Mouse (Mus musculus) layer of hippocampus, postnatal 25 days (tissue): Measurements from ENCODE around the gene Olfr1110. TPM values are rescaled to one million over a fixed set of nuclear protein-coding genes. Genes with fewer than 3 reads are reported as not detected.
"Not testable (repeated sequence)": the region's sequence is repeated elsewhere in the genome, so short reads cannot be mapped to it uniquely, and the experiment has no call there.

Experiments
- DNase-seq, 2 experiments: peaks; one replicate each; pipeline ENCODE4 v3.0.0; 2022; ENCODE audit warnings: mixed read lengths in 2 of 2, low spot score in 1 of 2; ENCODE audit errors: extremely low spot score in 1 of 2
- total RNA-seq, 2 experiments: library from RNA; stranded (reverse); gene quantifications; 2 replicates each; pipeline ENCODE4 v1.2.3; 2021

Gene Olfr1110
- total RNA-seq: not detected

DNA sequence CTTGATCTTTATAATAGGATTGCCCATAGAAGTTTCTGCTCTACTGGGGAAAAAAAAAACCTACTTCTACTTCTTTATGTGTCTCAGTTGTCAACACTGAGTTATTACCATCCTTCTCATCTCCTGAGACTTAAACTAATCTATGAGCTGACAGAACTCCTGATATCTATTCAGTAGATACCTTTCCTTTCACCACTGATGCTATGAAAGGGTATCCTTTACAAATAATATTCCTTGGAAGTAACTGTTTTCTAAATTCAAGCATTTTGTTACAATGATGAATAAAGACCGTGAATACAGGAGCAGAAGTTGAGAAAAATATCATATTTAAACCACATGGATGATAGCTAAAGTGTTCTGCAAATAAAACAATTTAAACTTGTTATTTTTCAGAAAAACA, at the start of gene Olfr1110:
Gene Olfr1110, minus strand, starts transcription at position 101 of the 400 bp plus-strand sequence.
- no peak for DNase-seq

- no peak for DNase-seq
These were observed 47.4 kb upstream of the Olfr1110 start, which contains the start of gene Olfr1112 for GRCm38 (mm10) chr2:87187498-87187897. TSS of gene Olfr1112 (plus strand) at chr2:87187798.

DNA sequence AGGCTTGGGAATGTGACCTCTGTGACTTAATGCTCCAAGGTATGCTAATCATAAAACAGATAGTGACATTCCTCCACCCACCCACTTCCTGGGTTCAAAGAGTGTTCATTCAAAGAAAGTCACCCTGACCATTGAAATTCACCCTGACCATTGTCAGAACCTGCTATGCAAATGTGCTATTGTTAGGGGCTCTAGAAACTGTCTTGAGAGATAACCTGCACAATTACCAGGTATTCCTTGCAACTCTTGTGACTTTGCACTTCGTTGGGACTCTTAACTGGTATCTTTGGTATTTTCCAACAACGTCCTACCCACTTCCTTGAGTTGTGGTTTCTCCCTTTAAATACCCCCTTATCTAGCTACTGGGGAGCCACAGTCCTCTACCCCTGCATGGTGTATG, 27.6 kb upstream of the Olfr1110 start:
- not testable (repeated sequence) for DNase-seq

DNA sequence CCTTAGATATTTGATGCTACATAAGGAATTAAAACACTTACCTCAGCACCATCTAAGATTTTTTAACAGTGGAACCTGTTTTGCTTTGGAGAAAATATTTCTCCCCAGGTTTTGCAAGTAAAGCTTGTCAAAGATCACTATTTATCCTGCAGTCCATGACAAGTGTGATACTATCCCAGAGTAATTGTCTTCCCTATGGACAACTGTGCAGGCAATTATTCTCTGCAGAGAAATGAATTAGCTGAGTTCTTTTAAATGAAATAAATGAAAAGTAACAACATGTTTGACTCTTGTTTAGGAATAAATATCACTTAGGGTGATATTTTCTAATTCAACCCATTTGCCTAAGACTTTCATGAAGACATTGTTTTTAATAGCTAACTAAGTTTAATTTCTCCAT, 12.4 kb upstream of the Olfr1110 start, which contains the start of gene Olfr1111:
Gene Olfr1111, minus strand, starts transcription at position 101 of the 400 bp plus-strand sequence.
- no peak for DNase-seq

- DNase-seq: no peak
These were observed 25.6 kb downstream of the Olfr1110 start, which contains the start of gene Olfr259 for GRCm38 (mm10) chr2:87114467-87114866. TSS of gene Olfr259 (minus strand) at chr2:87114567.

GRCm38 (mm10) chr2:87095908-87096307, 44.2 kb downstream of the Olfr1110 start, which contains the start of gene Olfr1109:
TSS of gene Olfr1109 (minus strand) at chr2:87096008.
- DNase-seq: no peak

Other genes with a start within 250 kb of the Olfr1110 start
- not detected for gene Olfr1097, start 248.1 kb downstream of the Olfr1110 start, total RNA-seq
- gene Olfr1098, start 215.8 kb downstream of the Olfr1110 start, total RNA-seq: not detected
- gene Olfr1099, start 179.6 kb downstream of the Olfr1110 start, total RNA-seq: not detected
- not detected for gene Olfr1100, start 160.3 kb downstream of the Olfr1110 start, total RNA-seq
- gene Olfr1101, start 149.1 kb downstream of the Olfr1110 start, total RNA-seq: not detected
- not detected for gene Olfr1102, start 141.9 kb downstream of the Olfr1110 start, total RNA-seq
- gene Olfr1104, start 113.2 kb downstream of the Olfr1110 start, total RNA-seq: not detected
- not detected for gene Olfr1105, start 103.8 kb downstream of the Olfr1110 start, total RNA-seq
- gene Olfr1106, start 88.0 kb downstream of the Olfr1110 start, total RNA-seq: not detected
- gene Olfr1107, start 64.5 kb downstream of the Olfr1110 start, total RNA-seq: not detected
- not detected for gene Olfr1109, start 44.3 kb downstream of the Olfr1110 start, total RNA-seq
- not detected for gene Olfr259, start 25.7 kb downstream of the Olfr1110 start, total RNA-seq
- not detected for gene Olfr1111, start 12.3 kb upstream of the Olfr1110 start, total RNA-seq
- not detected for gene Olfr1112, start 47.5 kb upstream of the Olfr1110 start, total RNA-seq
- not detected for gene Olfr1113, start 68.7 kb upstream of the Olfr1110 start, total RNA-seq
- gene Olfr1115, start 107.7 kb upstream of the Olfr1110 start, total RNA-seq: not detected
- gene Olfr1116, start 127.2 kb upstream of the Olfr1110 start, total RNA-seq: not detected
- not detected for gene Olfr1118, start 167.3 kb upstream of the Olfr1110 start, total RNA-seq
- gene Olfr1120, start 214.5 kb upstream of the Olfr1110 start, total RNA-seq: not detected
- not detected for gene Olfr1121, start 229.6 kb upstream of the Olfr1110 start, total RNA-seq
- not detected for gene Olfr1122, start 245.5 kb upstream of the Olfr1110 start, total RNA-seq